In genomic region chr7:3629543-3630477, GRCm38 (mm10) we compare ENCODE assay signal across 7 mouse cellular contexts. TPM values are rescaled to one million over a fixed set of nuclear protein-coding genes. Genes with fewer than 3 reads are reported as not detected.
A peak's percentile ranks its signal among the peaks of the same experiment; 100 is the strongest.
DNase-seq lines count a peak whose midpoint lies in the region; ATAC-seq lines count a peak whose summit lies in the region.

Gene Tfpt (minus strand): TSS chr7:3629929.
Gene Prpf31 (plus strand): TSS chr7:3629985.

- peak within 1 kb of the TSS; percentile 43 for H3K4me3 ChIP-seq in embryonic facial prominence, embryonic 11.5 days (ENCODE audit: low read depth, low read length)
- peak within 1 kb of the TSS; percentile 73 for H3K4me3 ChIP-seq in limb, embryonic 11.5 days (ENCODE audit: low read depth, low read length)
- peak within 1 kb of the TSS; percentile 50 for H3K4me3 ChIP-seq in midbrain, embryonic 14.5 days (replicated peaks; ENCODE audit: low read depth, low read length)

- H3K9me3 ChIP-seq in embryonic facial prominence, embryonic 11.5 days (replicated peaks; ENCODE audit: control insufficient read depth, low read length) = no peaks in the 10 kb centered on the region
- no peaks in the 10 kb centered on the region for H3K9me3 ChIP-seq in limb, embryonic 11.5 days (ENCODE audit: control insufficient read depth, low read length)
- no peaks in the 10 kb centered on the region for H3K9me3 ChIP-seq in midbrain, embryonic 14.5 days (ENCODE audit: control insufficient read depth, low read length)

- no peaks in the 10 kb centered on the region for H3K27me3 ChIP-seq in embryonic facial prominence, embryonic 11.5 days (ENCODE audit: control insufficient read depth, insufficient read depth, low read length)
- H3K27me3 ChIP-seq in limb, embryonic 11.5 days (ENCODE audit: control insufficient read depth, insufficient read depth, low read length) = no peaks in the 10 kb centered on the region
- H3K27me3 ChIP-seq in midbrain, embryonic 14.5 days (ENCODE audit: control insufficient read depth, insufficient read depth, low read length) = no peaks in the 10 kb centered on the region

- peaks cover 3% of the 10 kb centered on the region for H3K36me3 ChIP-seq in embryonic facial prominence, embryonic 11.5 days (replicated peaks; ENCODE audit: control insufficient read depth, insufficient read depth, low read depth, low read length)
- H3K36me3 ChIP-seq in limb, embryonic 11.5 days (ENCODE audit: control insufficient read depth, insufficient read depth, low read length) = peaks cover 10% of the 10 kb centered on the region
- H3K36me3 ChIP-seq in midbrain, embryonic 14.5 days (ENCODE audit: control insufficient read depth, insufficient read depth, low read length) = peaks cover 30% of the 10 kb centered on the region

- DNase-seq in adrenal gland, postnatal 14 days = peak; percentile 93
- DNase-seq in embryonic facial prominence, embryonic 11.5 days (ENCODE audit: low spot score) = peak; percentile 96
- peak; percentile 99 for DNase-seq in heart, adult 11 months
- peak; percentile 95 for DNase-seq in kidney, adult 18-20 months
- peak; percentile 95 for DNase-seq in limb, embryonic 11.5 days (ENCODE audit: low spot score)
- peak; percentile 98 for DNase-seq in midbrain, embryonic 14.5 days
- peak; percentile 84 to 87 for DNase-seq in spleen, adult 18-20 months

- no peak within 1 kb of the TSS for H3K27ac ChIP-seq in embryonic facial prominence, embryonic 11.5 days (replicated peaks; ENCODE audit: low read depth, low read length)
- H3K27ac ChIP-seq in limb, embryonic 11.5 days (replicated peaks; ENCODE audit: low read depth, low read length) = 0 out of 2 replicates have a peak within 1 kb of the TSS, but pooled peaks have one; percentile 33
- peak within 1 kb of the TSS; percentile 71; the same call in 1 of the 2 replicates for H3K27ac ChIP-seq in midbrain, embryonic 14.5 days (replicated peaks; ENCODE audit: low read depth, low read length)

- peak within 1 kb of the TSS; percentile 78 for H3K4me2 ChIP-seq in embryonic facial prominence, embryonic 11.5 days (ENCODE audit: low read depth, low read length)
- peak within 1 kb of the TSS; percentile 96 for H3K4me2 ChIP-seq in limb, embryonic 11.5 days (ENCODE audit: low read depth, severe bottlenecking)
- peak within 1 kb of the TSS; percentile 98 for H3K4me2 ChIP-seq in midbrain, embryonic 14.5 days (ENCODE audit: low read length)

- peak; percentile 84 for ATAC-seq in embryonic facial prominence, embryonic 11.5 days (replicated peaks; ENCODE audit: insufficient number of reproducible peaks, low FRiP score, low TSS enrichment, low read depth)
- peak; percentile 88 for ATAC-seq in limb, embryonic 11.5 days (ENCODE audit: insufficient number of reproducible peaks, low FRiP score, low TSS enrichment, low read depth)
- ATAC-seq in midbrain, embryonic 14.5 days (ENCODE audit: low FRiP score, low TSS enrichment) = peak; percentile 87

- 1% methylated on average over 47 of the region's 47 CpGs for WGBS in embryonic facial prominence, embryonic 11.5 days
- 1% methylated on average over 47 of the region's 47 CpGs for WGBS in limb, embryonic 11.5 days
- WGBS in midbrain, embryonic 14.5 days = 1% methylated on average over 47 of the region's 47 CpGs

- no peaks in the 10 kb centered on the region for H3K4me1 ChIP-seq in embryonic facial prominence, embryonic 11.5 days (ENCODE audit: control insufficient read depth, insufficient read depth, low read length)
- peaks cover 15% of the 10 kb centered on the region for H3K4me1 ChIP-seq in limb, embryonic 11.5 days (ENCODE audit: control insufficient read depth, insufficient read depth, low read length)
- peaks cover 13% of the 10 kb centered on the region for H3K4me1 ChIP-seq in midbrain, embryonic 14.5 days (ENCODE audit: control insufficient read depth, insufficient read depth, low read length)

- H3K9ac ChIP-seq in embryonic facial prominence, embryonic 11.5 days (replicated peaks; ENCODE audit: low read length) = peak within 1 kb of the TSS; percentile 77
- peak within 1 kb of the TSS; percentile 66 for H3K9ac ChIP-seq in limb, embryonic 11.5 days (ENCODE audit: low read length)
- H3K9ac ChIP-seq in midbrain, embryonic 14.5 days (replicated peaks; ENCODE audit: low read length) = peak within 1 kb of the TSS; percentile 77

RNA-seq across cellular contexts. Expression of gene Tfpt, which starts in this region (rescaled TPM):
- total RNA-seq in adrenal gland, postnatal 14 days (2021) = 21.6 and 25.6 TPM in 2 replicates
- 29.0 and 30.7 TPM in 2 replicates for polyA plus RNA-seq in embryonic facial prominence, embryonic 11.5 days (2014; fragmentation: Nextera tagmentation; extraction: Ambion mirVana)
- polyA plus RNA-seq in limb, embryonic 11.5 days (2014; fragmentation: Nextera tagmentation; extraction: Ambion mirVana) = 31.1 and 35.5 TPM in 2 replicates
- 30.4 and 38.5 TPM in 2 replicates for polyA plus RNA-seq in midbrain, embryonic 14.5 days (2014; fragmentation: Nextera tagmentation; extraction: Ambion mirVana)

RNA-seq across cellular contexts. Expression of gene Prpf31, which starts in this region (rescaled TPM):
- 37.9 and 41.9 TPM in 2 replicates for total RNA-seq in adrenal gland, postnatal 14 days (2021)
- polyA plus RNA-seq in embryonic facial prominence, embryonic 11.5 days (2014; fragmentation: Nextera tagmentation; extraction: Ambion mirVana) = 142 and 151 TPM in 2 replicates
- 150 TPM in 2 replicates for polyA plus RNA-seq in limb, embryonic 11.5 days (2014; fragmentation: Nextera tagmentation; extraction: Ambion mirVana)
- 71.0 and 82.7 TPM in 2 replicates for polyA plus RNA-seq in midbrain, embryonic 14.5 days (2014; fragmentation: Nextera tagmentation; extraction: Ambion mirVana)
